Mouse (Mus musculus): ENCODE measurements around the gene Tenm3.

Gene Tenm3

GRCm38 (mm10) chr8:48843931-48844285, at the start of gene Tenm3:
Gene Tenm3, minus strand, starts transcription at chr8:48843951.
- no peak for DNase-seq

GRCm38 (mm10) chr8:48890216-48890765, 46.5 kb upstream of the Tenm3 start:
- no peak for DNase-seq

GRCm38 (mm10) chr8:48884270-48884669, 40.5 kb upstream of the Tenm3 start:
- no peak for DNase-seq

- peak; percentile 68 for DNase-seq
These were observed 36.8 kb upstream of the Tenm3 start for GRCm38 (mm10) chr8:48880585-48880984.

GRCm38 (mm10) chr8:48865972-48866371, 22.2 kb upstream of the Tenm3 start:
- DNase-seq: no peak

- no peak for DNase-seq
These were observed 21.7 kb upstream of the Tenm3 start for GRCm38 (mm10) chr8:48865485-48865884.

GRCm38 (mm10) chr8:48850223-48851010, 6.7 kb upstream of the Tenm3 start:
- DNase-seq: no peak

- no peak for DNase-seq
These were observed 5.4 kb upstream of the Tenm3 start for GRCm38 (mm10) chr8:48849091-48849616.

- DNase-seq: no peak
These were observed 1.2 kb upstream of the Tenm3 start for GRCm38 (mm10) chr8:48844961-48845360.

- DNase-seq: no peak
These were observed 687 bp upstream of the Tenm3 start for GRCm38 (mm10) chr8:48844370-48844905.

GRCm38 (mm10) chr8:48842991-48843930, 490 bp downstream of the Tenm3 start:
- no peak for DNase-seq

- DNase-seq: no peak
These were observed 1.2 kb downstream of the Tenm3 start for GRCm38 (mm10) chr8:48842516-48842990.

- no peak for DNase-seq
These were observed 1.7 kb downstream of the Tenm3 start for GRCm38 (mm10) chr8:48842035-48842434.

- no peak for DNase-seq
These were observed 8.0 kb downstream of the Tenm3 start for GRCm38 (mm10) chr8:48835745-48836144.

- DNase-seq: no peak
These were observed 16.3 kb downstream of the Tenm3 start for GRCm38 (mm10) chr8:48827454-48827853.

- DNase-seq: no peak
These were observed 18.1 kb downstream of the Tenm3 start for GRCm38 (mm10) chr8:48825666-48826065.

GRCm38 (mm10) chr8:48822291-48822690, 21.5 kb downstream of the Tenm3 start:
- no peak for DNase-seq

- DNase-seq: no peak
These were observed 23.8 kb downstream of the Tenm3 start for GRCm38 (mm10) chr8:48819962-48820361.

GRCm38 (mm10) chr8:48819348-48819747, 24.4 kb downstream of the Tenm3 start:
- no peak for DNase-seq

GRCm38 (mm10) chr8:48816941-48817340, 26.8 kb downstream of the Tenm3 start:
- DNase-seq: no peak

GRCm38 (mm10) chr8:48812196-48812741, 31.5 kb downstream of the Tenm3 start:
- DNase-seq: no peak

GRCm38 (mm10) chr8:48810615-48811014, 33.1 kb downstream of the Tenm3 start:
- DNase-seq: no peak

- no peak for DNase-seq
These were observed 34.6 kb downstream of the Tenm3 start for GRCm38 (mm10) chr8:48809104-48809503.

Measured in layer of hippocampus, adult 9-11 months (tissue).